Mouse (Mus musculus) frontal cortex, adult (tissue): Measurements from ENCODE around the gene Suclg2.
"Not testable (repeated sequence)": the region's sequence is repeated elsewhere in the genome, so short reads cannot be mapped to it uniquely, and the experiment has no call there.

Experiments
- ATAC-seq: cut with Nextera tagmentation; 2 replicates; pipeline ENCODE4 v1.9.2; 2017; ENCODE audit warnings: mild to moderate bottlenecking, moderate library complexity, mixed read lengths; ENCODE audit not compliant: low TSS enrichment

Suclg2 gene

GRCm38 (mm10) chr6:95620804-95621203 lies 97.8 kb downstream of the Suclg2 start:
- ATAC-seq = no peak

GRCm38 (mm10) chr6:95619817-95620216 lies 98.8 kb downstream of the Suclg2 start:
- no peak for ATAC-seq

DNA sequence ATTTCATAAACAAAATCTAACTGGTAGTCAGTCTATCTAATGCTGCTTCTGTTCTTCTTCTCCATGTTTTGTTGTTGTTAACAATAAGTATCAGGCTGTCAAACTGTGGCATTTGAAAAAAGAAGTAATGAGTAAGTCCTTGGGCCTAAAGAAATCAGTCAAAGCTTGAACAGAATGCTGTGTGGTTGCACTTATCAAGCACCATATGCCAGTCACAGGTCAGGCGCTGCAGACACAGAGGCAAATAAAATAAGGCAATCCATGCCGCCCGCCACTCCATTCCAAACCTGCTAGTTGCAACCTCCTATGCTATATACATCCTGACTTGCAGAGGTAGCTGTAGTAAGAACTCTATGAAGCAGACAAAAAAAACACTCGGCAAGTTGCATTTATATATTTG lies 100.2 kb downstream of the Suclg2 start:
- ATAC-seq = no peak

- no peak for ATAC-seq
These were observed 105.4 kb downstream of the Suclg2 start for GRCm38 (mm10) chr6:95613228-95613627.

DNA sequence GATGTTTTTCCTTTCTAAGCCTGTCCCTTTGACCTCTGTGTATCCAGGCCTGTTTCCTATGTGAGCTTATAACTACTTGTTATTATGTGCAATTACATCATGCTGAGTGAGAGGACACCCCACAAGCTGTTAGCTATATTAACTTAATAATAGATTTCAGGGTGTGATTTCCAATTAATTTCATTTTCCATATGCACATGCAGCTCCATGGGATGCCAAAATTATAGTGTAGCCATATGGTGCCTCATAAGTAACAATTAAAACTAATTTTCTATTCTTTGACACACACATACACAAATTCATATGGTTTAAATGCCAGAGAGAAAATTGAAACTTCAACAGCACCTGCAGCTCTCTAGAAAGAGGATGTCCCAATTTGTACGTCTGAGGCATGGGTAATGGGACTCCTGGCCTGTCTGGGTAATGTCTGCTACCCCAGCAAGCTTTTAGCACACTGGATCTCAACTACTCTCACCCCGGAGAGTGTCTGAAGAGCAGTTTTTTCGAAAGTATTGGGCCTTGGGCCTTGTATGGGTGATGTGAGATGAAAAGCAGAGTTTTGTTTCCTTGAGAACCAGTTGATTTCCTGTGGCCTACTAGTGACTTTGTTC lies 106.1 kb downstream of the Suclg2 start:
- ATAC-seq = no peak

DNA sequence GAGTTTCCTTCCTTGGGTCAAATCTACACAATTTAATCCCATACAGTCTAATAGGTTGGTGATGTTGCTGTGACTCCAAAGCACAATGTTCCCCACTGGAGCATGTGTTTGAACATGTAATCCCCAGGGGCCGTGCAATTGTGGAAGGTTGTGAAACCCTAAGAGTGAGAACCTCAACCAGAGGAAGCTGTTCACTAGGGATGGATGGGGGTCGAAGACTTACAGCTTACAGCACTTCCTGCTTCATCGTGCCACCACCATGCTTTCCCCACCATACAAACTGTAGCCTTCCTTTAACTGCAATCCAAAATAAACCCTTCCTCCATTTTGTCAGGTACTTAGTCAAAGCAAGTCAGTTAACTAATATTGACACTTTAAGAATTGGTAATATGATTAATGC lies 107.5 kb downstream of the Suclg2 start:
- ATAC-seq = no peak

- no peak for ATAC-seq
These were observed 110.5 kb downstream of the Suclg2 start for GRCm38 (mm10) chr6:95608123-95608522.

GRCm38 (mm10) chr6:95600731-95601130 lies 117.9 kb downstream of the Suclg2 start:
- ATAC-seq = not testable (repeated sequence)

DNA sequence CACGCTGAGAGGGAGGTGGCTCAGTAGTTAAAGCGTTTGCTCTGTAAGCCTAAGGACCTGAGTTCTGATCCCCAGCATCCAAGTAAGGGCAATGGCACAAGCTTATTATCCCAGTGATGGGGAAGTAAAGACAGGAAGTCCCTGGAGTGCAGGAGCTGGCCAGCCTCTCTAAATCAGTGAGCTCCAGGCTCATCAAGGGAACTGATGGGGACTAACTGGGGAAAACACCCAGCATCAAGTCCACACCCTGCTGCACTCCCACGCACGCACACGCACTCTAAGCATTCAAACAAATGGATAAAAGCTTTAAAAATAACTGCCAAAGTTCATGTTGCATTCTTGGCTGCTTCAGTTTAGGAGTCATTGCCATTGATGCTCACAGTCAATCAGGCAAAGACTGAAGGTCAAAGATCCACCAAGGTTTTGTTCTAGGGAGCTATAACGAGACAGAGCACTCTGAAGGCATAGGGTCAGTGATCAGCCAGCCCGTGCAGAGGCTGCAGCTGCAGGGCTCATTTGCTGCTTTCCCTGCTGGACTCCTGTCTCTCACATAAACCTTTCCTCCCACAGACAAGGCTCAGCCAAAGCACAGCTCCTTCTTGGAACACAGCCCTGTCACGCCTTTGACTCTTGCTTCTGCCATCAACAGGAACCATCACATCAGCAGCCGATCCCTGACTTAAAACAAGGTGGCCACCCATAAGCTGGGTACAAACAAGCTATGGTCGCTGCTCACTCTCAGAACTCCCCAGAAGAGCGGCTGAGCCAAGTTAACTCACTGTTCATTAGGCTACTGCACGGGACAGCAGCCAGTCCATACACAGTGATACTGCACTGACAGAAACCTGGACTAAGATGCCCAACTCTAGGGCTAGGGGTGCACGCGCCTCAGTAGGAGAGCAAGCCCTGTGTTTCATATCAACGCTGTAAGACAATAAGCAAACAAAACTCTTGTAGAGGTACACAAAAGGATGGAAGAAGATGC lies 121.5 kb downstream of the Suclg2 start:
- ATAC-seq = 0 out of 2 replicates have a peak, but pooled peaks have one; percentile 27

DNA sequence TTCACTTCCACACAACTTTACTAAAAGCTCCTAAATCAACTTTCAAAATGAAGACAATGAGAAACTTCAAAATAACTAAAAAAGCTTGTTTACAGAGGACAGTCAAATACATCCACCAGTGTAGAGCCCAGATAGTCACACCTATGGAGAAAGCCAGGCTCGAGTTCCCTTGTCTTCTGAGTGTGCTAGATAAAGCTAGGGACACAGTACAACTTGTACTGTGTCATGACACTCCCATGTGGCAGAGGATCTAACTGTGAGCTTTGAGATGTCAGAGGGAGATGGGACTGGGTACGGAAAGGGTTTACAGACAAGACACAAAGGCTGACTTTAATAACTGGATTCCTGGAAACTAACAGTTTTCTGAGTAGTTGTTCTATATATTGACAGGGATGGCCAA lies 122.7 kb downstream of the Suclg2 start:
- ATAC-seq = no peak

DNA sequence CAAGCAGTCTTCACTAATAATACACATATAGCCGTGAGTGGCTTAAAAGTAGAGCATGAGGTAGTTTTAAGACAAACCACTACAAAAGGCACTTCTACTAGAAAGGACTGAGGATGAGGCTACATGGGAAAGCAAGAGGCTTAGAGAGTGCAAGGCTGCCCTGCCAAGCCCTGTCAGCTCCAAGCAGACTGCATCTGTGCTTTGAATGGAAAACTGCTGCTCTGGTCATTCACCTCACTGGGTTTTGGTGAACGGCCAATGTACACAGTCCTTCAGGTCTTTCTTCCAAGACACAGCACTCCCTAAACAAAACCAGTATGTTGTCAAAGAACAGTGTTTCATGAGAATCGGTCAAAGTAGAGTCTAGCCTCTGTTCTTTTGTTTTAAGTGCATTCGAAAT lies 124.4 kb downstream of the Suclg2 start:
- no peak for ATAC-seq

GRCm38 (mm10) chr6:95592396-95592795 lies 126.2 kb downstream of the Suclg2 start:
- ATAC-seq = no peak

- ATAC-seq = no peak
These were observed 128.1 kb downstream of the Suclg2 start for GRCm38 (mm10) chr6:95590463-95590862.

- no peak for ATAC-seq
These were observed 131.3 kb downstream of the Suclg2 start for GRCm38 (mm10) chr6:95587108-95587796.

DNA sequence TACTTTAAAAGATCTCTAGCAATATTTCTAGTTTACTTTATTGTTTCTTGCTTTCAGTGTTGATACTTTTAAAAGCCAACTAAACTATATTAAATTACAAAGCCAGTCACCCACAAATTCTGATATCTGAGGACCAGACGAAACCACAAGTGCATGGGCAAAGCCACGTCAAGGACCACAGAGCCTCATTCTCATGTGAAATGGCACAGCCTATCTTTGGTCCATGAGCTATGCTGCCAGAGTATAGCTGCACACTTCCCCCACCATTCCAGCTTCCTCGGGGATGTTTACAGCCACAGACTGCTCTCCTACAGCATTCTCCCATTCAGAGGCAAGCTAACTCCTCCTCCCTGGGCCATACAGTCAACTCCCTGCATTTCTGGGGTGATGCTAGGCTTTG lies 136.7 kb downstream of the Suclg2 start:
- ATAC-seq = no peak

DNA sequence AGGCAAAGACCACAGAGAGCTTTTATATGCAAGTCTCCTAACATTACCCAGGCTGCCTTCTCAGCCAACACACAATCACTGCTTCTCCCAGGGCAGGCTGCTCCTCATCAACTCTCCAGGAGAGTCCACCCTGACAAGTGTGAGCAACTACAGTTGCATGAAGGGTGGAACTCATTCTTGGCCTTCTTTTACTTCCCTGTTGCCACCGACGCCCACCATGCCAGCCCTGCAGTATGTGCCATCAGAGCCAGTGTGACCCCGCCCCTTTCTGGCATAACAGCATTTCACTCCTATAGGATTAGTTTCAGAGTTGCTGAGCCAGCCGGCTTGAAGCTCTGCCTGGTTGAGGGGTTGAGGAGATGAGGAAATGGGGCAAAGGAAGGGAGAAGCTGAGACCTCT lies 138.8 kb downstream of the Suclg2 start:
- no peak for ATAC-seq

- ATAC-seq = no peak
These were observed 143.1 kb downstream of the Suclg2 start for GRCm38 (mm10) chr6:95575531-95575930.

DNA sequence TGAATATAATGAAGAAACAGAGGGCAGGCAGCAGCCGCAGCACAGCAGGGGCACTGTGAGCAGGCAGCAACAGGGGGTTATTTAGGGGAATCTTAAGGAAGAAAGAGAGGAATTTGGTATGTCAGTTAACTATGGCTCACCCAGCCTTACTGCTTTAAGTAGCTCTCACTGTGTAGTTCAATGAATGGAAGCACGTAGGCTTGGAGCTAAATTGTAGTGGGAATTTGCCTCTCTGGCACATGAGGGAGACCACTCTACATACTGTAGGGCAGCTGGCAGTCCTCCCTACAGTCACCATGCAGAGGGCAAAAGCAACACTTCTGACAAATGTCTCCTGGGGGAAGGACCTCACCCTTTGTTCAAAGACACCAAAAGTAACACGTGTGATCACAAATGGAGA lies 143.7 kb downstream of the Suclg2 start:
- ATAC-seq = no peak

GRCm38 (mm10) chr6:95574389-95574788 lies 144.2 kb downstream of the Suclg2 start:
- ATAC-seq = no peak

- no peak for ATAC-seq
These were observed 145.4 kb downstream of the Suclg2 start for GRCm38 (mm10) chr6:95573035-95573759.

- no peak for ATAC-seq
These were observed 147.0 kb downstream of the Suclg2 start for GRCm38 (mm10) chr6:95571620-95572019.
